Mouse (Mus musculus) monocyte, adult 59 days (primary cell): ENCODE results near the gene Olfr156. TPM values are rescaled to one million over a fixed set of nuclear protein-coding genes. Genes with fewer than 3 reads are reported as not detected.

Experiments
- total RNA-seq, 2 experiments: library from RNA; stranded (reverse); gene quantifications; one replicate each; pipeline ENCODE4 v1.2.4; 2023

Olfr156 gene
- total RNA-seq = not detected

GRCm38 (mm10) chr4:43823845-43824337, at the start of gene Olfr156:
Olfr156 (minus strand) TSS chr4:43823895.

GRCm38 (mm10) chr4:43851265-43851664, 27.6 kb upstream of the Olfr156 start, which contains the start of gene Olfr155:
Olfr155 (plus strand) TSS chr4:43851565.

GRCm38 (mm10) chr4:43840101-43840500, 16.4 kb upstream of the Olfr156 start, which contains the start of gene Olfr157:
Olfr157 (minus strand) TSS chr4:43840201.

GRCm38 (mm10) chr4:43770909-43771308, 52.8 kb downstream of the Olfr156 start, which contains the start of gene Olfr159:
Olfr159 (minus strand) TSS chr4:43771009.

Other genes starting within 250 kb of the Olfr156 start
- gene Rgp1, start 245.2 kb downstream of the Olfr156 start, total RNA-seq = 10 to 100 TPM; 27.9 to 30.9 TPM
- 10 to 100 TPM; 25.2 to 34.6 TPM for gene Gba2, start 245.0 kb downstream of the Olfr156 start, total RNA-seq
- gene Msmp, start 239.4 kb downstream of the Olfr156 start, total RNA-seq = not detected
- gene Npr2, start 192.0 kb downstream of the Olfr156 start, total RNA-seq = under 1 TPM in 1 of 2 experiments, not detected in 1; 0.39 TPM
- not detected for gene Spag8, start 170.3 kb downstream of the Olfr156 start, total RNA-seq
- 10 to 100 TPM; 13.7 to 14.6 TPM for gene Hint2, start 167.4 kb downstream of the Olfr156 start, total RNA-seq
- gene Tmem8b, start 154.9 kb downstream of the Olfr156 start, total RNA-seq = 1 to 10 TPM; 1.9 to 2.2 TPM
- gene Fam221b, start 154.8 kb downstream of the Olfr156 start, total RNA-seq = under 1 TPM in 1 of 2 experiments, not detected in 1; 0.13 TPM
- not detected for gene Olfr70, start 123.1 kb downstream of the Olfr156 start, total RNA-seq
- gene Olfr71, start 113.6 kb downstream of the Olfr156 start, total RNA-seq = not detected
- not detected for gene Hrct1, start 96.7 kb downstream of the Olfr156 start, total RNA-seq
- gene Spaar, start 93.9 kb downstream of the Olfr156 start, total RNA-seq = not detected
- gene Olfr159, start 52.9 kb downstream of the Olfr156 start, total RNA-seq = not detected
- not detected for gene Olfr157, start 16.3 kb upstream of the Olfr156 start, total RNA-seq
- not detected for gene Olfr155, start 27.7 kb upstream of the Olfr156 start, total RNA-seq
- under 1 TPM; 0.18 to 0.39 TPM for gene Reck, start 51.6 kb upstream of the Olfr156 start, total RNA-seq
- 100 to 1,000 TPM in 1 of 2 experiments, 10 to 100 TPM in 1; 88.0 to 102 TPM for gene Glipr2, start 133.5 kb upstream of the Olfr156 start, total RNA-seq
- gene Ccin, start 159.6 kb upstream of the Olfr156 start, total RNA-seq = 1 to 10 TPM; 2.7 to 4.5 TPM
- gene Clta, start 180.6 kb upstream of the Olfr156 start, total RNA-seq = 100 to 1,000 TPM; 299 to 312 TPM